Mouse (Mus musculus) kidney, adult 8-10 months (tissue): Measurements from ENCODE around the gene Cisd1.

Experiments
- DNase-seq, 2 experiments: peaks; one replicate each; pipeline ENCODE4 v3.0.0; 2022

The Cisd1 gene

DNA sequence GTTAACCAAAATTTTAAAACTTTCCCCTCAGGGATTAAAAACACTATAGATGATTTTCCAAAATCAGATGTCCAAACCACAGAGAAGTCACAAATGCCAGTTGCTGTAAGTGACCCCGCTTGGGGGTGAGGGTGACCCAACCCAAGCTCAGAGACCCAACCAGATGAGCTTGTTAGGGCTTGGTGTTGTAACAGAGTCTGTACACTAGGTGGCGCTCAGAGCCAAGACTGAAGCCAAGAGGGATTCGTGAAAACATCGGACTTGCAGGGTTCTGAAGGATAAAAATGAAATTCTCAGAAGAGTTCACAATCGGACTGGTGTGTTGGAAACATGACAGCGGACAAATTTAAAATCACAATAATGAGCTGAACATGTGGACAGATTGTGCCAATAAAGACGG lies 18.0 kb downstream of the Cisd1 start:
- DNase-seq, result peak in 1 of 2 experiments; percentile 82

DNA sequence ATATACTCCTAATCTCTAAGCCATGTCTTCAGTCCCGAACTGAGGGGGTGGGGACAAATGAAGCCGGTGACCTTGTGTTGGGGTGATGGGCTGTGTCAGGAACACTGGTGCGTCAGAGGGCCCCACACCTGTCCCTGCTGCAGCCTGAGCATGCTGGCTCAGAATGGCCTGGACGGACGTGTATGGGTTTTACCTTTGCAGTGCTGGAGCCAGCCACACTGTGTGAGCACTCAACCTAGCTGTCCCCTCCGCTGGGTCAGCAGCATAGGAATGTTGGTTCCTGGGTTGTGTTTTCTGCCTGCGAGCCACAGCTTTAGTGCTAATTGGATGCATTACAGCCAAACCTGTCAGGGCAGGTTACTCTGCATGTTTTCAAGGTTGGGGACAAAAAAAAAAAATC lies 18.6 kb downstream of the Cisd1 start:
- DNase-seq, result no peak

GRCm38 (mm10) chr10:71323669-71324068 lies 21.1 kb downstream of the Cisd1 start:
- no peak for DNase-seq

GRCm38 (mm10) chr10:71316497-71316896 lies 28.3 kb downstream of the Cisd1 start:
- DNase-seq, result no peak

DNA sequence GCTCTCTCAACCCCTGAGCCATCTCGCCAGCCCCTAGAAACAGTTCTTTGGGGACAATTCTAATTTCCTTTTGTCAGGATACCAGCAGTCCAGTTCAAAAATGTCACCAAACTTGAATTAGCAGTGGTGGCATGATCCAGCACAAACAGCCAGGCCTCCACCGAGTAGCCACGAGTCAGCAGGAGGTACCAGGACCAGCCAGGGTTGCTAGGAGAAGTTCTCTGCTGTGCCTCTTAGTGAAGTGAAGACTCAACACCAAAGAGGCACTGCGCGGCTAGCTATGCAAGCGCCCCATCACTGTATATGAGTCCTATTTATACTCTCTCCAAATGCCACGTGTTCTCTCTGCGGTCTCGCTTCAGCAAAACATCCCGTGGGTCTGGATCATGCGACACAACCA lies 28.7 kb downstream of the Cisd1 start:
- DNase-seq, result no peak

GRCm38 (mm10) chr10:71314596-71314995 lies 30.2 kb downstream of the Cisd1 start:
- no peak for DNase-seq

DNA sequence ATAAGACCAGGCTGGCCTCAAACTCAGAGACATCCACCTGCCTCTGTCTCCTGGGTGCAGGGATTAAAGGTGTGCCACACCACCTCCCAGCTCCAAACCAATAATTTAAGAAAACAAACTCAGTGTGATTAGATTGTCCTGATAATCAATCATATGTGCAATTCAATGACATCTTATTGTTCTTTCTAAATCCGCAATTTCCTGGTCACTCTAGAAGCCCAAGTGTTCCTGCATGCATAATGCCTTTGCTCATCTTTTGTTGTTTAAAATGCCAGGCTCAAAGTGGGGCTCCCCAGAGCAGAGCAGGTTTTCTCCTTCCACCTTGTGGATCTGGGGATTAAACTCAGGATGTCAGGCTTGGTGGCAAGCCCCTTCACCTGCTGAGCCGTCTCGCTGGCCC lies 34.5 kb downstream of the Cisd1 start:
- no peak for DNase-seq

- no peak for DNase-seq
These were observed 36.6 kb downstream of the Cisd1 start for GRCm38 (mm10) chr10:71308199-71308598.

DNA sequence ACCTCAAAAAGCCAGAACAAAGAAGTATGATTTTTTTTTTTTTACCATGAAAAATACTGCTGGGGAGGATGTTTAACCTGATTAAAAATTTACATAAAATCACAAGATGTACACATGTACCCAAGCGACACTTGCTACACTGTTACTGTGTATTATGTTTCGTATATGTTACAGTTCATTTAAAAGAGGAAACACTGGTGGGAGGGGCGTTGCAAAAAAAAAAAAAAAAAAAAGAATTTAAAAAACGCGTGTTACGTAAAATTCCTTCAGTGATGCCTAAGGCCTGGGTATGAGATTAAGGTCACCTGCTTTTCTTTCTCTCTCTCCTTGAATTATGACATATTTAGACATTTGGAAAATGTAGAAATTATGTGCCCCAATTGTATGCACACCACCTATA lies 38.0 kb downstream of the Cisd1 start:
- DNase-seq, result no peak

DNA sequence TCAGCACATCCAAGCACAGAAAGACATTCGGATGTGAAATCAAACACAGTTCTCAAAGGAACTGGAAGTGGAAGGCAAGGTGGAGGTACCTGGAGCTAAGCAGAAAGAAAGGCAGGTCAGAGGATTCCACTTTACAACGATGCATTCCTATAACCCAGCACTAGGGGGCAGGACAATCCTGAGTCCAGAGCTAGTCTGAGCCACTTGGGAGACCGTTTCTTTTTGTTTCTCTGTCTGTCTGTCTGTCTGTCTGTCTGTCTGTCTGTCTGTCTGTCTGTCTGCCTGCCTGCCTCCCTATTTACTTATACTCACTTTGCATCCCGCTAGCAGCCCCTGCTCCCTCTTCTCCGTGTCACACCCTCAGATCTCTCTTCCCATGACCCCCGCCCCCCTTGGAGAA lies 38.6 kb downstream of the Cisd1 start:
- peak in 1 of 2 experiments; percentile 56 for DNase-seq

DNA sequence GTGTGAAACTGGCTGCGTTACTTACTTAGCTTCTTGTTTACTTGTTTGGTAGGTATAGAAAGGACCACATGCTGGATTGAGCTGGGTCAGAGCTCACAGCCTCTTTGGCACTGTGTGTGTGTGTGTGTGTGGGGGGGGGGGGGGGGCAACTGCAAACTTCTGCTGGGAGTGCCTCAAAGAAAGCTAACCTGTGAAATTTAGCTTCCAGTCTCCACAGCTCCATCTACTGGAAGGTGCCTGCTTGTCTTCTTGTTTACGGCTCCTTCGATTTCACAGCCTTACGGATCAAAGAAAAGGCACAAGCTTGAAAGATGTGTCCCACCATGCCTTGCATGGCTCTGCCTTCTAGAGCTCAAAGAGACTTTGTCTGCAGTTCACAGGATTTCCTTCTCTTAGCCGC lies 42.3 kb downstream of the Cisd1 start:
- peak in 1 of 2 experiments; percentile 52 for DNase-seq

- no peak for DNase-seq
These were observed 44.6 kb downstream of the Cisd1 start for GRCm38 (mm10) chr10:71300161-71300560.

- no peak for DNase-seq
These were observed 51.5 kb downstream of the Cisd1 start for GRCm38 (mm10) chr10:71293245-71293644.

DNA sequence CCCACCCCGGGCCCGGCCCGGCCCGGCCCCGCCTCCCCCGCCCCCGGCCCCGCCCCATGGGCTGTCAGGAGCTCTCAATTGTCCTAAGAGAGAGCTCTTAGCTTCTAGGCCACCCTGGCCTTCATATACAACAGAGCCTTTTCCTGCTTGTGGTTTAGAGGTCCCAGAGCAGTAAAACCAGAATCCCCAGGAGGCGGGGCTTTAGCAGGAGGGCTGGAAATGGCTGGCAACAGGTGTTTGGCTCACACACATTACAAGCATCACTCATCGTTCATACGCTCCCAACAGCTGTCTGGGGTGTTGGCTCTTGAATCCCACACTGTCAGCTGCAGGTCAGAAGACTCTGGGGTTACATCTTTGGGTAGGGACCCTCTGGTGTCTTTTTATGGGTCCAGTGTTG lies 52.5 kb downstream of the Cisd1 start:
- no peak for DNase-seq

DNA sequence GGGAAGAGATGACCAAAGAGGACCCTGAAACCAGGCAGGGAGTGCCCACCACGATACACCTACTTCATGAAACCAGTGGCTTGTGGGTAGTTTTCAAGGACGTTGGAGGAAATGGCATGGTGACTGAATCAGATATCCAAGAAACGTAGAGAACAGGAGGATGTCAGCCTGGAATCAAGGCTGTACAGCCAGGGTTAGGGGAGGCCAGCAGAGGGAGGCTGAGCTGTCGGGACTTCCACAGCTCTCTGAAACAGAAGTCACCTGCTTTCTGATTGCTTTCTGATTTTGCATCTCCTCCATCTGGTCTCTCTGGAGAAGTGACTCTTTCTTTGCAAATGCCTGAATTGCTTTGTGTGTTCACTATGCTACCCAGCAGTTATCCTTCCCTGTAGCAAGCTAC lies 53.0 kb downstream of the Cisd1 start:
- DNase-seq, result no peak

GRCm38 (mm10) chr10:71291179-71291661 lies 53.5 kb downstream of the Cisd1 start:
- peak; percentile 48 to 53 for DNase-seq

- peak; percentile 76 to 86 for DNase-seq
These were observed 59.6 kb downstream of the Cisd1 start, which contains the start of gene Ube2d1 for GRCm38 (mm10) chr10:71285126-71285580. Gene Ube2d1 (minus strand): TSS chr10:71285262.

DNA sequence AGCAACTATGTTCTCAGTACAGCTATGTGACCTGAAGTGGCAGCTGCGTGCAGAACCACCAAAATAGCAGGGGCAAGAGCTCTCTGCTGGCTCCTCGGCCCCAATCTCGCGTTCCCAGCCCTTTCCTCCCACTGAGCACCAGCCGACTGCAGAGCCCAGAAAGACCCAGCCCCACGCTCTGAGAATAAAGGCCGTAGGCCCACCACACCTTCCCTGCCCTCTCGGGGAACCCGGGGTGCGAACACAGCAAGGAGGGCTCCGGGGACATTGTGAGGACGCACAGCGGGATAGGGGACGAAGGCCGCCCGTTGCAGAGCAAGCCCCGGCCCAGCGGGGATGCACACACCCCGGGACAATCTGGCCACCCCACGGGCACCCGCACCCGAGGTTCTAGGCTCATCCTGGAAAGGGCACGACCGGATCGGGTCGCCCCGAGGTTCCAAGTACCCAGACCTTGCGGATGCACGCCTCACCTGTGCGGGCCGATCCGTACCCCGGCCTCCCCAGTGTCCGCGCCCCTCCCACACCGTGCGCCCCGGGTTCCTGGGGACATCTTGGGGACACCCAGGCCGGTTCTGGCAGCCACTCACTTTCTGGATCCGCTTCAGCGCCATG lies 60.1 kb downstream of the Cisd1 start:
- DNase-seq, result no peak

GRCm38 (mm10) chr10:71284131-71284510 lies 60.6 kb downstream of the Cisd1 start:
- DNase-seq, result no peak
